Comparison of ENCODE assay signal across 8 mouse cellular contexts in genomic region chr8:120309326-120309725, GRCm38 (mm10).
DNase-seq lines count a peak whose midpoint lies in the region; ATAC-seq lines count a peak whose summit lies in the region.

No protein-coding gene starts in this region.

- intact Hi-C loops in gastrocnemius, postnatal 14 days (cut with DNase I; ENCODE audit: low total_unique reads): no loop called here

- H3K27me3 ChIP-seq in neural tube, embryonic 13.5 days: peaks cover 3% of the 10 kb centered on the region; the same call in 1 of the 2 replicates
- 0 out of 2 replicates have a peak, but pooled peaks cover 2% of the 10 kb centered on the region for H3K27me3 ChIP-seq in kidney, embryonic 15.5 days

- ATAC-seq in neural tube, embryonic 13.5 days (ENCODE audit: low read depth): peak; percentile 33
- ATAC-seq in kidney, embryonic 15.5 days (replicated peaks; ENCODE audit: low FRiP score): no peak

- H3K4me1 ChIP-seq in neural tube, embryonic 13.5 days (replicated peaks): peaks cover 51% of the 10 kb centered on the region
- H3K4me1 ChIP-seq in kidney, embryonic 15.5 days: peaks cover 37% of the 10 kb centered on the region

- no peak overlapping the region for H3K4me3 ChIP-seq in neural tube, embryonic 13.5 days
- H3K4me3 ChIP-seq in kidney, embryonic 15.5 days (replicated peaks): no peak overlapping the region

- 26% methylated on average over 18 of the region's 18 CpGs for WGBS in neural tube, embryonic 13.5 days
- WGBS in kidney, embryonic 15.5 days: 73% methylated on average over 18 of the region's 18 CpGs

- peak; percentile 42 for DNase-seq in adrenal gland, postnatal 10 days
- no peak for DNase-seq in adrenal gland, adult 2 months
- DNase-seq in cerebellum, adult 18-20 months: peak; percentile 53 to 60
- DNase-seq in gastrocnemius, postnatal 14 days: peak; percentile 82
- DNase-seq in layer of hippocampus, postnatal 36 days: peak; percentile 68 to 76
- no peak for DNase-seq in testis, postnatal 10 days (ENCODE audit: low spot score)

- H3K36me3 ChIP-seq in neural tube, embryonic 13.5 days: no peaks in the 10 kb centered on the region
- no peaks in the 10 kb centered on the region for H3K36me3 ChIP-seq in kidney, embryonic 15.5 days

- no peak overlapping the region for H3K4me2 ChIP-seq in neural tube, embryonic 13.5 days
- no peak overlapping the region for H3K4me2 ChIP-seq in kidney, embryonic 15.5 days

- peak overlapping the region; percentile 73 for H3K27ac ChIP-seq in neural tube, embryonic 13.5 days (replicated peaks)
- H3K27ac ChIP-seq in kidney, embryonic 15.5 days: no peak overlapping the region

- H3K9me3 ChIP-seq in neural tube, embryonic 13.5 days: no peaks in the 10 kb centered on the region
- no peaks in the 10 kb centered on the region for H3K9me3 ChIP-seq in kidney, embryonic 15.5 days (replicated peaks)

- H3K9ac ChIP-seq in neural tube, embryonic 13.5 days: peak overlapping the region; percentile 22; the same call in 1 of the 2 replicates
- no peak overlapping the region for H3K9ac ChIP-seq in kidney, embryonic 15.5 days

Comparison
In these comparisons a context has a peak if more than half of its experiments do, and no peak if none do; other contexts are left out.
1. DNase-seq: peak in adrenal gland, postnatal 10 days (single experiment), cerebellum, adult 18-20 months (2 of 2), gastrocnemius, postnatal 14 days (single experiment) and layer of hippocampus, postnatal 36 days (2 of 2); none in adrenal gland, adult 2 months (single experiment) and testis, postnatal 10 days (single experiment).